Mouse (Mus musculus) adrenal gland, adult (tissue): ENCODE results near the gene Ankrd6.
A peak's percentile ranks its signal among the peaks of the same experiment; 100 is the strongest.

Source experiments
- DNase-seq, 2 experiments: peaks; one replicate each; pipeline ENCODE4 v3.0.0; 2022 to 2023; ENCODE audit warnings: low spot score in 1 of 2; ENCODE audit not compliant: inconsistent age in 2 of 2

Ankrd6 gene

DNA sequence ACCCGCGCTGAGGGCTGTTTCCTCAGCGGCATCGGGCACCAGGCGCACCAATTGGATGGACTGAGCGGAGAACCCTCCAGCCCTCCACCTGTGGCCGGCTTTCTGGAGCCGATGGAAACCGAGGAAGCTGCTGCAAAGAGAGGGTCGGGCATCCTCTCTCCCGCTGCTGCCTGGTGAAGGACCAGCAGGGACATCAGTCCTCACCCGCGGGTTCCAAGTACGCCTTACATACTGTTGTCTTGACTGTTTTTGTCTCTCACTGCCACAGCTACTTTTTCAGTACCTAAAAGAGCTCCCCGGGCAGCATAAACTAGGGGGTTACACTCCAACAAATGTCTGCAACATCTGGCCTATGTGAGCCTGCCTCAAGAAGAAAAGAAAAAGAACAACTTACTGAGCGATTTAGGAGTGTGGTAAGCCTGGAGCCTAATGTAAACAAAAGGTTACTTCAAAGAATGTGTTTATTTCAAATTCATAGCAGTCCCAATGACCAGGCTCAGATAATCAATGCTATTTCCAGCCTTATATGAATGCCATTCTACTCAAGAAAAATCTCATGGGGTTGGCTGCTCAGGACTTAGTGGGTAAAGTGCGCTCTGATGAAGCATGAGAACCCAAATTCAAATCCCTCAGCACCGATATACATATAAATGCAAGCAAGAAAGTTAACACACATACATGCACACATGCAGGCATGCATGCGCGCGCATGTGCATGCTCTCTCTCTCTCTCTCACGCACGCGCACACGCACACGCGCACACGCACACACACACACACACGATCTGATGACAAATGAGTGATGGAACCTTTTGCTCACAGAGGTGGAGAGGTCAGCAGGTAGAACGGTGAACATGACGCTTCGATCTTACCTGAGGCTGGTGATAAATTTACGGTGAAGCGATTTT lies 647 bp upstream of the Ankrd6 start:
- no peak for DNase-seq

DNA sequence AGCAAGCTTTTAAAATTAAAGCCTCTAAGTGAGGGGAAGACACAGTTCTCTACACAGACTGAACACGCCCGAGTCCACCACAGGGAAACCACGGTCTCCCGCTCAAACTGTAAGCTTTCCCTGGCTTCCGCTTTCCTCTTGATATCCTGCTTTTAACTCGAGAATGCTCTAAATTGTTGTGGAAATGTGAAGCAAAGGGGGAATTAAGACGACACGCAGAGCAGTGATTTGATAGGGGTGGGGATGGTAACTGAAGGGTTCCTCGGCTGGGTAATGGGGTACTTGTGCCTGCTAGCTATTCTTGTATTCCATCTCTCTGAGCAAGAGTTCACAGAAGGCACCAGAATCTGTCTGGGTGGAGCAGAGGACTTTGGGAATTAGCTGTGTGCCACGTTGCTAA lies 1.9 kb downstream of the Ankrd6 start:
- DNase-seq = no peak

DNA sequence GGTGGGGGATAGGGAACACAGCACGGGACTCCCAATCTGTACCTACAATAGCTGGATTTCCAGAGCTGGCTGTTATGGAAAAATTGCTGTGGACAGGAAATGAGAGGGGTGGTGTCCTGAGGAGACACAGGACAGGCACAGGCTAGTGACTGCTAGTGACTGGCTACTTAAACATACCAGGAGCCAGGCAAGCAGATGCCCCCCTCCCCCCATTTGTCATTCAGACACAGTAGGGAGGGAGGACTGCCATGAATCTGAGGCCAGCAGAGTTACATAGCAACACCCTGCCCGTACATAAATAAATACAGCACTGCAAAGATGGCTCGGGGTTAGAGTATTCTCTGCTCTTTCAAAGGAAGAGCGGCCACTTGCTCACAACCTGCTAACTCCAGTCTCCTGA lies 3.0 kb downstream of the Ankrd6 start:
- no peak for DNase-seq

- no peak for DNase-seq
These were observed 9.7 kb downstream of the Ankrd6 start for GRCm38 (mm10) chr4:32940984-32941383.

GRCm38 (mm10) chr4:32939964-32940363 lies 10.7 kb downstream of the Ankrd6 start:
- DNase-seq = no peak

DNA sequence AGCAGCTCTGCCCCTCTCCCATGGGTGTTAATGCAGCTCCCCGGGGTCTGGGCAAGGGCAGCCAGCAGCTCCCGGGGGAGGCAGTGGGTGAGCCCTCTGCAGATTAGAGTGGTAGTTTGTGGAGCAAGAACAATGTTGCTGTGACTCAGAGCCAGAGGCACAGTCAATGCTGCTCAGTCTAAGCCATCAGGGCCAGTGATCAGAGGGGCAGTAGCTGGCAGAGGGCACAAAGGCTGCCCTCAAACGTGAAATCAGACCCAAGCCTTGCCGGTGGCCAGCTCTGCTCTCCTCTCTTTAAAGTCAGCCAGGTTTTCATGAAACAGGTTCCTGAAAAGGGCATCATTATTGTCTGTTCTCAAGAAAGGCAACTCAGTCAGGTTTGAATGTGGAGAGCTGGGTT lies 11.1 kb downstream of the Ankrd6 start:
- no peak for DNase-seq

- DNase-seq = no peak
These were observed 13.8 kb downstream of the Ankrd6 start for GRCm38 (mm10) chr4:32936762-32937341.

- no peak for DNase-seq
These were observed 18.6 kb downstream of the Ankrd6 start for GRCm38 (mm10) chr4:32932056-32932455.

DNA sequence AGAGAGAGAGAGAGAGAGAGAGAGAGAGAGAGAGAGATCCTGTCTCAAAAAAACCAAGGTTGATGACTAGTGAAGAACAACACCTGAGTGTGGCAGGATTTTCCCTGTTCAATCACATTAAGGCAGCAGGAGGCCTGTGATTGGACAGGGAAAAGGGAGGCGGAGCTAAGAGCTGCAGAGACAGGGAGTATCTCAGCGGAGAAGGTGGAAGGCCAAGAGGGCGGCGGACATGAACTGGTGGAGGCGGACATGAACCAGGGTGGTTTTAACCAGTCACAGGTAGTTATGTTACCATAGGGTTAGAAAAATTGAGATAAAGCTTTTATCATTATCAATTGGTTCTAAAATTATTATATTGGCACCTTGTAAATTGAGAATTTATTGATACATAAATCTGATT lies 20.9 kb downstream of the Ankrd6 start:
- DNase-seq = no peak

GRCm38 (mm10) chr4:32928692-32929448 lies 21.8 kb downstream of the Ankrd6 start:
- no peak for DNase-seq

DNA sequence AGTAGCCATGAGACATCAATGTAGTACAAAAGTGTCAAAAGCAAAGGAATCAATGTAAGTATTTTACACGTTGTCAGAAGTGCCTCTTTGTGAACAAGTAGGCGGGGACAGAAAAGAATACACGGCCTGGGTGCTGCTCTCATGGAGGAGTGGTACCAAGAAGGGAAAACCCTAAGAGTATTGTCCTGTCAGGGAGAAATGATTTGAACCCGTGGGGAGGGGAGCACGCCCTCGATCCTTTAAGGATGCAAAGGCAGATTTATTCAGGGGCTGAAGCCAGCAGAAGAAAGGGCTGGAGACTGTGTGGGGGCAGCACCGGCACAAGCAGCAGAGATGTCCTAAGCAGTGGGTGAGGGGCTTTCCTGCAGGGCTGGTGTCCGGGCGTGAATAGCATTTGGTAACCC lies 26.7 kb downstream of the Ankrd6 start:
- DNase-seq = no peak

DNA sequence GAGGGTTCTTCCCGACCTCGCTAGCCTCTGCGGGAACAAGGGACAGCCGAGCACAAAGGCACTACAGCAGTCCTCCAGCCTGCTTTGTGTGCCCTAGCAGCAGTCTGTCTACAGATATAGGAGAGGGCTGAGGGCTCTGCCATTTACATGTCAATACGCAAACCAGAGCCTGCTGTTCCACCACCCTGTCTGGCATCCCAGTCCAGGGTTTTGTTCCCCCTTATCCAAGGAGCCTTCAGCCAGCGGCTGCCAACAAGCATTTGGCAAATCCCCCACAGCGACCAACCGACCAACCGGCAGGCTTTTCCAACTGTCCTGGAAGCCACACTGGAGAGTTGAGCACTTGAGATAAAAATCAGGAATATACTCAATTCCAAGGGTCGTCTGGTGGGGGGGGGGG lies 27.2 kb downstream of the Ankrd6 start:
- no peak for DNase-seq

GRCm38 (mm10) chr4:32922871-32923270 lies 27.8 kb downstream of the Ankrd6 start:
- no peak for DNase-seq

- no peak for DNase-seq
These were observed 29.8 kb downstream of the Ankrd6 start for GRCm38 (mm10) chr4:32920863-32921262.

GRCm38 (mm10) chr4:32918571-32918970 lies 32.1 kb downstream of the Ankrd6 start:
- DNase-seq = no peak

GRCm38 (mm10) chr4:32916689-32917385 lies 33.8 kb downstream of the Ankrd6 start:
- DNase-seq = no peak

DNA sequence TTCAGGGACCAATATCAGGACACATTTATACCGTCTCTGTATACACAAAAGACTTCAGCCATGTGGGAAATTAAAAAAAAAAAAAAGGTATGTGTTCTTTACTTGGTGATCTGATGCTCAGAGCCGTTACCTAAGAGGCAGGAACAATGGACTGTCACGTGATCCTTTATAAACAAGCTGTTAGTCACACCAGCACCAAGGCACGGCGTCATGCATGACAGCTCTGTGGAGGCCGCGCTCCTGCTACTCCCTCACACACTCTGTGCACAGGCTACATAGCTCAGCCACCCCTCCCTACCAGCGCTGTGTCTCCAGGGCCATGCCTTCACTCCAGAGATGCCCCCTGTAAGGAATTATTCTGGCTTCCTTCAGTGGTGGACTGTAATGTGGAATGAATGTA lies 34.7 kb downstream of the Ankrd6 start:
- DNase-seq = no peak

- DNase-seq = no peak
These were observed 40.6 kb downstream of the Ankrd6 start for GRCm38 (mm10) chr4:32909996-32910395.

GRCm38 (mm10) chr4:32909241-32909979 lies 41.2 kb downstream of the Ankrd6 start:
- no peak for DNase-seq

DNA sequence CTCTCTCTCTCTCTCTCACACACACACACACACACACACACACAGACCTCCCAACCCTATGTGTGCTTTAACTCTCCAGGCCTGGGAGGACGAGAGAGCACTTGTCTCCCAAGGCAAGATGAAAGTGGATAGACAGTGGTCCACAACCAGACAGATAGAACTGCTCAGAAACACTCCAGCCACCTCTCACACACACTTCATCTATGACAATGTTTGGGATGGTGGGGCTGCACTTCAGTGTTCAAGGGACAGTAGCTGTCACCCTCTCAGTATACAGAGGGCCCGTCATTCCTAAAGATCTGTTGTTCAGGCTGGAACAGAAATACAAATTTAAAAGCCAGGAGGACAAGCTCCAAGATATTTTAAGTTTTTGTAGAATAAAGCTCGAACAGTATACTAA lies 43.0 kb downstream of the Ankrd6 start:
- DNase-seq = no peak

GRCm38 (mm10) chr4:32906627-32907026 lies 44.0 kb downstream of the Ankrd6 start:
- DNase-seq = peak; percentile 81 to 86
